Mouse (Mus musculus): ENCODE measurements around the gene Cntnap4. TPM values are rescaled to one million over a fixed set of nuclear protein-coding genes. Genes with fewer than 3 reads are reported as not detected.

Gene Cntnap4
- polyA plus RNA-seq, 1 experiment: not detected

DNA sequence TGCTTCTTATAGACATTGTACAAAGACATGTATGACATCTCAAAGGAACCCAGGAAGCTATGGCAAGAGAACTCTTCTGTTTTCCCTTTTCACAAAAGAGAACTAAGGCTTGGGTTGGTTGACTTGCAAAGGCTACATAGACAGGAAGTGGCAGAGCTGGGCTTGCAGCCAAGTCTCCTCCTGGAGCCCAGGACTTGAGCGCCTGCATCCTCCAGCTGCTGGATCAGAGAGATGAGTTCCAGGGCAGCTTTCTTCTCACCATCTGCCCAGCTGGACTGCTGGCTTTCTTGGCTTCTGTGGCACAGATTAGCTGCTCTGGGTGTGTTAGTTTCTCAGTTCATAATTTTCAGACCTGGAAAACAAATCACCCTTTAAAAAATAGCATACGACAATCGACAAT, 165.7 kb downstream of the Cntnap4 start:
- Histone ChIP-seq H3K27ac (ENCODE audit: insufficient read depth, low read length) (no peak overlapping the region), H3K36me3 (ENCODE audit: control insufficient read depth, insufficient read depth, low read length, poor library complexity, severe bottlenecking) (no peaks in the 10 kb centered on the region), H3K27me3 (ENCODE audit: control insufficient read depth, insufficient read depth, low read length, poor library complexity, severe bottlenecking) (no peaks in the 10 kb centered on the region), H3K4me3 (ENCODE audit: low read depth, low read length) (no peak overlapping the region), H3K4me1 (ENCODE audit: control insufficient read depth, insufficient read depth, low read length) (no peaks in the 10 kb centered on the region), H3K9me3 (replicated peaks; ENCODE audit: control insufficient read depth, insufficient read depth, low read length, poor library complexity, severe bottlenecking) (no peaks in the 10 kb centered on the region), H3K9ac (ENCODE audit: low read depth, poor library complexity, severe bottlenecking) (no peak overlapping the region)
- no peak for TF ChIP-seq POLR2A (IDR thresholded peaks at IDR 0.05; ENCODE audit: insufficient read depth, low read length)

DNA sequence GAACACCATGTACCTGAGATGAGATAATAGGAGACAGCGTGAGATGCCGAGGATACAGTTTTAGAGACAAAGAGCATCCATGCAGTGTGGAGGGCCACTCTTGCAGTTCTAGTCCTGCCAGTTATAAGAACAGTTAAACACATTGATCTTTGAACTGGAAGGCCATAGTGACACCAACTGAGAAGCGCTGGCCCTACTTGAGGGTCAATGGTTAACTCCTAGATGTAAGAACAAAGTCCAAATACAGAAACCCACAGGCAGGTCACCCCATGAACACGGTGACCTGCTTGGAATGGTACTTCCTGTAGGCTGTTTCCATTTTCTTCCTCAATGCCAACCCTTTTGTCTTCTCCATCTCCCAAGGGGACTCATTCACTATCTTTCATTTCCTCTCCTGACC, 173.5 kb downstream of the Cntnap4 start:
- Histone ChIP-seq H3K27ac (ENCODE audit: insufficient read depth, low read length) (no peak overlapping the region), H3K4me3 (ENCODE audit: low read depth, low read length) (no peak overlapping the region), H3K9ac (ENCODE audit: low read depth, poor library complexity, severe bottlenecking) (no peak overlapping the region), H3K4me1 (ENCODE audit: control insufficient read depth, insufficient read depth, low read length) (no peaks in the 10 kb centered on the region), H3K27me3 (ENCODE audit: control insufficient read depth, insufficient read depth, low read length, poor library complexity, severe bottlenecking) (no peaks in the 10 kb centered on the region), H3K9me3 (replicated peaks; ENCODE audit: control insufficient read depth, insufficient read depth, low read length, poor library complexity, severe bottlenecking) (no peaks in the 10 kb centered on the region), H3K36me3 (ENCODE audit: control insufficient read depth, insufficient read depth, low read length, poor library complexity, severe bottlenecking) (no peaks in the 10 kb centered on the region)
- TF ChIP-seq POLR2A (IDR thresholded peaks at IDR 0.05; ENCODE audit: insufficient read depth, low read length) (no peak), CTCF (IDR thresholded peaks at IDR 0.05; ENCODE audit: low read depth, low read length) (no peak), EP300 (IDR thresholded peaks at IDR 0.05; ENCODE audit: insufficient read depth, low read depth, low read length) (no peak)

DNA sequence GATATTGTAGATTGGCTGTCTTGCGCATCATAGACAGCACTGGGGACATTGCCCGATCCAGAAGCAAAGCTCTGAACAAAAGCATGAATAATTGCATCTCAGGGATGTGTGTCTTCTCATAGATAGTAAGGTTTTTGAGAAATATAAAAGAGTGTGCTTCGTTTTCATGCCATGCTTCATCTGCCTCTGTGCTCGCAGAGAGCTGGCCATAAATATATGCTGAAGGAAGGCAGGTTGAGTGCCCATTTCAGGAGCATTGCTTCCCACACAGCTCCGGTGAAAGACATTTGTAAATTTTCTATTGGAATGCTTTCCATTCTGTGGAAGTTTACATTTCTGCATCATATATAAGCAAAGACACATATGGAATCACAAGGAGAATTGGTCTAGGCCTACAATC, 177.5 kb downstream of the Cntnap4 start:
- Histone ChIP-seq H3K4me1 (ENCODE audit: control insufficient read depth, insufficient read depth, low read length) (no peaks in the 10 kb centered on the region), H3K27ac (ENCODE audit: insufficient read depth, low read length) (no peak overlapping the region), H3K4me3 (ENCODE audit: low read depth, low read length) (no peak overlapping the region), H3K9me3 (replicated peaks; ENCODE audit: control insufficient read depth, insufficient read depth, low read length, poor library complexity, severe bottlenecking) (no peaks in the 10 kb centered on the region), H3K27me3 (ENCODE audit: control insufficient read depth, insufficient read depth, low read length, poor library complexity, severe bottlenecking) (no peaks in the 10 kb centered on the region), H3K9ac (ENCODE audit: low read depth, poor library complexity, severe bottlenecking) (no peak overlapping the region), H3K36me3 (ENCODE audit: control insufficient read depth, insufficient read depth, low read length, poor library complexity, severe bottlenecking) (no peaks in the 10 kb centered on the region)
- TF ChIP-seq CTCF (IDR thresholded peaks at IDR 0.05; ENCODE audit: low read depth, low read length) (no peak), EP300 (IDR thresholded peaks at IDR 0.05; ENCODE audit: insufficient read depth, low read depth, low read length) (no peak), POLR2A (IDR thresholded peaks at IDR 0.05; ENCODE audit: insufficient read depth, low read length) (no peak)

DNA sequence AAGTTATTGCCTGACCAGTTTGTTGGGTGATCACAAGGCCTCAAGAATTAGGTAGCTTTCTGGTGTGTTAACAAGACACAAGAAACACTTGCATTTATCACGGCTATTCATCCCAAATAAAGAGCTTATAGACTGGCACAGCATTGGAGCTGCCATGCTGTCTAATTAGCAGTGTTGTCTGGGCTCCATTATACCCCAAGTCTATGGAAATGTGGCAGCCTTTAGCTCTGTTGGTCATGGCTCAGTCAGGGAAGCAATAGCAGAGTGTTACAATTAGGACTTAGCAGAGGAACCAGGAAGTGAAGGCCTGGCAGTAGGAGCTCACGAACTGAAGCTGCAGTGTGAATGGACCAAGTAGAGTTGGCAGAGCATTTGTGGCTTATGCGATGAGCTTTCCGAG, 185.3 kb downstream of the Cntnap4 start:
- no peak overlapping the region for H3K9ac ChIP-seq (ENCODE audit: low read depth, poor library complexity, severe bottlenecking)
- no peaks in the 10 kb centered on the region for H3K9me3 ChIP-seq (replicated peaks; ENCODE audit: control insufficient read depth, insufficient read depth, low read length, poor library complexity, severe bottlenecking)
- no peaks in the 10 kb centered on the region for H3K36me3 ChIP-seq (ENCODE audit: control insufficient read depth, insufficient read depth, low read length, poor library complexity, severe bottlenecking)
- TF ChIP-seq POLR2A (IDR thresholded peaks at IDR 0.05; ENCODE audit: insufficient read depth, low read length) (no peak), CTCF (IDR thresholded peaks at IDR 0.05; ENCODE audit: low read depth, low read length) (no peak)
- H3K27me3 ChIP-seq (ENCODE audit: control insufficient read depth, insufficient read depth, low read length, poor library complexity, severe bottlenecking): no peaks in the 10 kb centered on the region
- H3K4me3 ChIP-seq (ENCODE audit: low read depth, low read length): no peak overlapping the region
- H3K4me1 ChIP-seq (ENCODE audit: control insufficient read depth, insufficient read depth, low read length): no peaks in the 10 kb centered on the region
- no peak overlapping the region for H3K27ac ChIP-seq (ENCODE audit: insufficient read depth, low read length)

DNA sequence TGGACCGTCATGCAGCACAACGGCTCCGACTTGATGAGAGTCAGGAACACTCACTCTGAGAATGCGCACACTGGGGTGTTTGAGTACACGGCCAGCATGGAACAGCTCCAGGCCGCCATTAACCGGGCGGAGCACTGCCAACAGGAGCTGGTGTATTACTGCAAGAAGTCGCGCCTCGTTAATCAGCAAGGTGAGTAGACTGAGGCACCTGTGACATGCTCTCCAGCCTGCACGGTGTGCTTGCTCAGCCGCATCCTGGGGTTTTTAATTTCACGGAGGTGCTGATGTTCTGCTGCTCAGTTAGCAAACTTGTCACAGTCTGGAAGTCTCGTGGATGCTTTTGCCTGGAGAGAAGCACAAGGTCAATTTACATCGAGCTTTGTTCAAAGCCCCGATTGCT, 233.2 kb downstream of the Cntnap4 start:
- H3K27ac ChIP-seq (ENCODE audit: insufficient read depth, low read length): no peak overlapping the region
- H3K9ac ChIP-seq (ENCODE audit: low read depth, poor library complexity, severe bottlenecking): no peak overlapping the region
- no peaks in the 10 kb centered on the region for H3K36me3 ChIP-seq (ENCODE audit: control insufficient read depth, insufficient read depth, low read length, poor library complexity, severe bottlenecking)
- no peak for TF ChIP-seq POLR2A (IDR thresholded peaks at IDR 0.05; ENCODE audit: insufficient read depth, low read length)
- no peak for TF ChIP-seq CTCF (IDR thresholded peaks at IDR 0.05; ENCODE audit: low read depth, low read length)
- no peak for TF ChIP-seq EP300 (IDR thresholded peaks at IDR 0.05; ENCODE audit: insufficient read depth, low read depth, low read length)
- H3K4me3 ChIP-seq (ENCODE audit: low read depth, low read length): no peak overlapping the region
- no peaks in the 10 kb centered on the region for H3K4me1 ChIP-seq (ENCODE audit: control insufficient read depth, insufficient read depth, low read length)
- peaks cover 7% of the 10 kb centered on the region; the same call in 1 of the 2 replicates for H3K9me3 ChIP-seq (replicated peaks; ENCODE audit: control insufficient read depth, insufficient read depth, low read length, poor library complexity, severe bottlenecking)
- H3K27me3 ChIP-seq (ENCODE audit: control insufficient read depth, insufficient read depth, low read length, poor library complexity, severe bottlenecking): no peaks in the 10 kb centered on the region; the same call in 1 of the 2 replicates

DNA sequence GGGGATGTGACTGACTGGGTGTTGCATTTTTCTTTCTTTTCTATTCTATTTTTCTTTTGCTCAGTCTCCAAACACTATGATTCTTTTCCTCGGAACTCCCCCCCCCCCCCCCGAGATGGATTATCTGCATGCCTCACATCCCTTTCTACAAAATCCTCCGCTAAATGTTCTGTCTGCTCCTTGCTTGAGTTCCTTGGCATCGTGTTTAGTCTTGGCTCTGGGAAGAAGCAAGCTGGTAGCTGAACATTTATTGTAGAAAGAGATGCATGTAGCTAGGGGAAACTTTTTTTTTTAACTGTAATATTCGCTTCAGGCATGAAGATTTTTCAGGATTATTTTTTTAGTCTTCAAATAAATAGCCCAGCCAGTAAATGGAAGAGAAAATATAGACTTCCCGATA, 239.5 kb downstream of the Cntnap4 start:
- TF ChIP-seq CTCF (IDR thresholded peaks at IDR 0.05; ENCODE audit: low read depth, low read length): no peak
- no peak for TF ChIP-seq POLR2A (IDR thresholded peaks at IDR 0.05; ENCODE audit: insufficient read depth, low read length)
- no peak for TF ChIP-seq EP300 (IDR thresholded peaks at IDR 0.05; ENCODE audit: insufficient read depth, low read depth, low read length)
- Histone ChIP-seq H3K36me3 (ENCODE audit: control insufficient read depth, insufficient read depth, low read length, poor library complexity, severe bottlenecking) (no peaks in the 10 kb centered on the region), H3K4me3 (ENCODE audit: low read depth, low read length) (no peak overlapping the region), H3K9me3 (replicated peaks; ENCODE audit: control insufficient read depth, insufficient read depth, low read length, poor library complexity, severe bottlenecking) (no peaks in the 10 kb centered on the region; the same call in 1 of the 2 replicates), H3K27ac (ENCODE audit: insufficient read depth, low read length) (no peak overlapping the region), H3K4me1 (ENCODE audit: control insufficient read depth, insufficient read depth, low read length) (no peaks in the 10 kb centered on the region), H3K9ac (ENCODE audit: low read depth, poor library complexity, severe bottlenecking) (no peak overlapping the region), H3K27me3 (ENCODE audit: control insufficient read depth, insufficient read depth, low read length, poor library complexity, severe bottlenecking) (no peaks in the 10 kb centered on the region; the same call in 1 of the 2 replicates)
